Mouse (Mus musculus) left cerebral cortex, adult 18-20 months (tissue): ENCODE results near the gene Phf12. TPM values are rescaled to one million over a fixed set of nuclear protein-coding genes. Genes with fewer than 3 reads are reported as not detected.

Source experiments
- DNase-seq, 2 experiments: peaks; one replicate each; pipeline ENCODE4 v3.0.0; 2021 to 2022; ENCODE audit warnings: low spot score in 2 of 2, mixed read lengths in 1 of 2
- microRNA-seq, 2 experiments: library from miRNA; unstranded; fragments of <30 nt; microRNA quantifications; one replicate each; pipeline ENCODE4 v1.2.0; 2021
- total RNA-seq, 2 experiments: library from RNA; stranded (reverse); gene quantifications; 2 replicates each; pipeline ENCODE4 v1.2.3; 2021

Gene Phf12
- total RNA-seq, 2 experiments from 2014 or later = 51.6 to 54.0 TPM

DNA sequence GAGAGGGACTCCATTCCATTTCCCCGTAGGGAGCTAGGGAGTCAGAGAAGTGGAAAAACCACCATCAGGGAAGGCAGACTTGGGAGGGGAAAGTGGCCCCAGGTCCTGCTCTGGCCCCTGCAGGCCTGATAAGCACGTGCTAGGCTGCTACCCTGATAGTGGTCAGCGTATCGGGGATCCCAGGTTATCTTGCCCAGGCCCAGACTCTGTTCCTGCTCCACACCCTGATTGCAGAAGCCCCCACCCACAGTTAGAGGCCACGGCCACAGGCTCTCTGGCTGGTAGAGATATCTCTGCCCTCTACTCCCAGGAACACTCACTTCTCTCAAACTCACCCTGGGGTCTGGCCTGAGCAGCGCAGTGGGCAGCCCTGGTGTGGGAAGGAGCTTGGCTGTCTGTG, 87.1 kb downstream of the Phf12 start:
- no peak for DNase-seq

DNA sequence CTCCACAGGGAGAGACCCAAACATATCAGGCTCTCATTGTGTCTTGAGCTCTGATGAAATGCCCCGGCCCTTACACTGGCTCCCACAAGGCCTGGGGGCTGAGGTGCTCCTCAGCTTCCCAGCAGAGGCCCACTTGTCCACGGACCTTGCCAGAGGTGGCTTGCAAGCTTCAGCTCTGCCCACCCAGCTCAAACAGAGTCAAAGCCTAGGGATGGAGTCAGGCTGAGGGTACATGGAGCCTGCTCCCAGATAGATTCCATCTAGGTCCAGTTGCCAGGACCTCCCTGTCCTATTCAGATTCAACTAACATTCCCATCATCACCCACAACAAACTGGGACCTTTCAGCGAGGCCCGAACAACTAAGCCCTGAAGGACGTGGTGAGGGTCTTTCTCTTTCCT, 89.4 kb downstream of the Phf12 start:
- DNase-seq = no peak

DNA sequence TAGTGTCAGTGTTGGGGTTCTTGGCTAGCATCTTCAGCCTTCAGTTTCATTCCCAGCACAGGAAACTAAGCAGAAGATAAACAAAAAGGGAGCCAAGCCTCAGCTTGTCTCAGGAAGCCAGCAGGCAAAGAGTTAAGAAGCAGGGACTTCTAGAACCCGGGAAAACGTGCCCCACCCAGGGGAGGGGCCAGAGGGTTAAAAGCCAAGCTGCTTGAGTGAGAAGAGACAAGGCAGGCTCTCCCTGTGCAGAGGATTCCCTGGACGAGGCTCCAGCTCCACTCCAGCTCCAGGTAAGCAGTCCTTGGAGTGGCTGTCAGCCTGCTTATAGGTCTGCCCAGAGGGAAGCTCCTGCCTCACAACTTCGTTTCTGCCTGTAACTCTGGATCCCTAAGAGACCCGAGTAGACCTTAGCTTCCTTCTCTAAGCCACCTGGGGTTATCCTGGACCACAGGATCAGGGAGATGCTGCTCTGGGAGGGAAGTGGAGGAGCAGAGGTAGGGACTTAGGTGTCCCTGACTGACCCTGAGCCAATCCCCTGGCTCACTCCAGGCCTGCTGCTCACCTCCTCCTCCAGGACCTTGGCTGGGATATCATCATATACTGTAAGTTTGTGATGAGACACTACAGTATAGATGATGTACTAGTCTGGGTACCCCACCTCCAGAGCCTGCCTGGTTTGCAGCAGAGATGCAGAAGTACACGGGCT, 90.0 kb downstream of the Phf12 start:
- DNase-seq = no peak

DNA sequence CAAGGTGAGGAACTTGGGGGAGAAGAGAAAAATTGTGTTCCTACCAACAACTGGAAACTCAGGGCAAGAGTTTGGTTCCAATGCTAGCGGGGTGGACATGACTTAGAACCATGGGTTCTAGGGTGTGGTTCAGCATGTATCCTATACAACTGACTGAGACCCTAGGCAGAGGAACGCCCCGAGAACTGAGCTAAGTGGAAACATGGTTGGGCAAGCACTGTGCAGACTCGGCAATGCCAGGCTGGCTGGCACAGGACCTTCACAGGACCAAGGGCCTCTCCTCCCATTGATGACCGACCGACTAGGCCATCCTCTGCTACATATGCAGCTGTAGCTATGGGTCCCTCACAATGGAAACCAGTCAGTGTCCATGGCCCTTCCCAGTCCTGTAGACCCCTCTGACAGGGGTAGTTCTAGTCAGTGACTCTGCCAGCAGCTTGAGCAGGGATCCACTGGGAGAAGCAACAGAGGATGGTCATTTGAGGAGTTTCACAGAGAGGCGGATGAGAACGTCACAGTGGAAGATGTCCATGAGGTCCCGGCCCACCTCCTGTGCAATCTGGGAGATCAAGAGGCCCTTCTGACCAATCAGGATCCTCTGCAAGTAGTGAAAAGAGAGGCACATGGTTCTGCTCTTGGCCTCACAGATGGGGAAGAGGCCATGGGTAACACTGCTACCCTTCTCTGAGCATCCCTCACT, 91.2 kb downstream of the Phf12 start:
- no peak for DNase-seq

DNA sequence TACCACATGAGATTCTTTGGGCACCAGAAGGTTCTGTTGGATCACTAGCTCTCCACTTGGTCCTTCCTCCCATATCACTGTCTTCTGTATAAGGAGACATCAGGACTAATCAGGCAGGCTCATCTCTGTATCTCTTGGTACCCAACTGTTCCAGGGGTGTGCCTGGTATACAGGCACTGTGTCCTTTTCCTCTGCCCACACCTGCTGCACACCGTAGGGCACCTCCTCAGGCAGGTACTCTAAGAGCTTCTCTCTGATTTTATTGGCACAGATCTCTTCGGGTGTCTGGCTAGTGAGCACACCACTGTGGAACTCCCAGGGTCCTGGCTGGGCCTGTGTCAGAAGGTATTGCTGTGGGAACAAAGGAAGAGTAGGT, 91.7 kb downstream of the Phf12 start:
- no peak for DNase-seq

DNA sequence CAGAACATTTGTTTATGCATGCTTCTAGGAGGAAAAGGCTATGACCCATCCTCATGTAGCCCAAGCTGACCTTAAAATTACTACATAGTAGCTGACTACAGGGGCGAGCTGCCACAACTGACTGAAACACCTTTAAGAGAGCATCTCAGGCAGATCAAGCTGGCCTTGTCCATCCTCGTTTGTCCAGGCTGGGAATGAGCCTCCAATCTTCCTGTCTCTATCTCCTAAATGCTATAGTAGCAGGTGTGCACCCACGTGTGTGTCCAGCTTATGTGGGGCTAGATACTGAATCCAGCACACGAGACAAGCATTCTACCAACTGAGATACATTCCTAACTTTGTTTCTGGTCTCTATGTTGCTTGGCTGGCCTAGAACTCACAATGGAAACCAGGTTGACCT, 92.1 kb downstream of the Phf12 start:
- no peak for DNase-seq

Small RNAs within 50 kb of the gene (microRNA-seq; reads per million reads assigned to microRNA genes)
- gene Mir144 (19.1 to 35.1 reads per million in 2 experiments), gene Mir451a (0 reads per million in 2 experiments), gene Mir451b (0 reads per million in 2 experiments)

Other genes with a start within 250 kb of the Phf12 start
- gene Myo18a, start 219.5 kb upstream of the Phf12 start, total RNA-seq = 100 to 1,000 TPM; 132 to 140 TPM
- not detected for gene Gm10277, start 195.0 kb upstream of the Phf12 start, total RNA-seq
- gene Pipox, start 88.7 kb upstream of the Phf12 start, total RNA-seq = 1 to 10 TPM in 1 of 2 experiments, under 1 TPM in 1; 0.81 to 1.2 TPM
- gene Sez6, start 52.0 kb upstream of the Phf12 start, total RNA-seq = 100 to 1,000 TPM; 145 to 154 TPM
- gene Dhrs13, start 49.5 kb downstream of the Phf12 start, total RNA-seq = 1 to 10 TPM; 5.1 to 6.9 TPM
- gene Flot2, start 55.2 kb downstream of the Phf12 start, total RNA-seq = 10 to 100 TPM; 93.0 to 93.2 TPM
- 10 to 100 TPM; 18.4 to 19.0 TPM for gene Eral1, start 97.6 kb downstream of the Phf12 start, total RNA-seq
- 10 to 100 TPM; 29.5 to 30.0 TPM for gene Fam222b, start 111.9 kb downstream of the Phf12 start, total RNA-seq
- 1 to 10 TPM; 9.7 TPM for gene Traf4, start 182.8 kb downstream of the Phf12 start, total RNA-seq
- 1 to 10 TPM; 3.2 to 3.5 TPM for gene Nek8, start 193.9 kb downstream of the Phf12 start, total RNA-seq
- 10 to 100 TPM; 25.3 to 33.8 TPM for gene Tlcd1, start 194.0 kb downstream of the Phf12 start, total RNA-seq
- 100 to 1,000 TPM; 729 to 741 TPM for gene Rpl23a, start 200.8 kb downstream of the Phf12 start, total RNA-seq
- 10 to 100 TPM; 15.2 to 18.0 TPM for gene Rab34, start 205.7 kb downstream of the Phf12 start, total RNA-seq
- 1 to 10 TPM; 5.7 to 6.3 TPM for gene Proca1, start 210.6 kb downstream of the Phf12 start, total RNA-seq